Mouse (Mus musculus) cerebellum, adult 8-10 months (tissue): ENCODE measurements around the gene Ctps.
"Not testable (repeated sequence)": the region's sequence is repeated elsewhere in the genome, so short reads cannot be mapped to it uniquely, and the experiment has no call there.

Experiments used
- DNase-seq: peaks from one replicate; pipeline ENCODE4 v3.0.0; 2022

The Ctps gene

GRCm38 (mm10) chr4:120569486-120570437 lies at the start of gene Ctps:
Gene Ctps, minus strand, starts transcription at chr4:120570276.
- peak; percentile 96 for DNase-seq

DNA sequence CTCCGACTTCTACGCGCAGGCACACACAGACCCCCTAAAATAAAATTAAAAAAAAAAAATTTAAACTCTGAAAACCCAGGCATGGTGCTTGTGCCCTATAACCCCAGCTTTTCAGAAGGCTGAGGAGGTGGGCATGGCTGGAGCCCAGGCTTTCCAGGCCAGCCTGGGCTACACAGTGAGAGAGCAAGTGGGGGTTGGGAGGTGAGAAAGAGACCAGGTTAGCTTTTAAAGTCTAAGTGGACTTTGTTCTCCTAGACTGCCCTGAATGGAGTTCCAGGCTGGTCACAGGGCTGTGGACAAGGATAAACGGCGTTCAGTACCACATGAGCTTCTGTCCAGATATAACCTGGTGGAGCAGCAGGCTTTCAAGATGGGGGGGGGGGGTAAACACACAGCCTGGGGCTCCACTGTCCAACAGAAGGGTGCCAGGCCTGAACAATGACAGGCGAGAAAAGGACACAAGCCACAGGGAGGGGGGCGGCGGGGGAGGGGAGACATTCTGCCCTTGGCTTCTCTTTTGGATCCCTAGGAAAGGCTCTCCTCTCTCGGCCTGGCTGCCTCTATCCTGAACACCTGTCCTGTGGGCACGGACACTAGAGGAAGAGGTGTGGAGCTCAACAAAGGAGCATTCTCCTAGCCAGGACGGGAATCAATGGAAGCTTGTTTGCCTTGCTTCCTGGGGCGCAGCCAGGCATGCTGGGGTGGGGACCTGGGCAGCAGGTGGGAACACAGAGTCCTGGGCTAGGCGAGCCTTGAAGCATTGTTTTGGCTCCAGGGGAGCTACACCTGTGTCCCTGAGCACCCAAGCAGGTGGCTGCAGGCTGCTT lies 46.3 kb upstream of the Ctps start:
- DNase-seq: peak; percentile 66

DNA sequence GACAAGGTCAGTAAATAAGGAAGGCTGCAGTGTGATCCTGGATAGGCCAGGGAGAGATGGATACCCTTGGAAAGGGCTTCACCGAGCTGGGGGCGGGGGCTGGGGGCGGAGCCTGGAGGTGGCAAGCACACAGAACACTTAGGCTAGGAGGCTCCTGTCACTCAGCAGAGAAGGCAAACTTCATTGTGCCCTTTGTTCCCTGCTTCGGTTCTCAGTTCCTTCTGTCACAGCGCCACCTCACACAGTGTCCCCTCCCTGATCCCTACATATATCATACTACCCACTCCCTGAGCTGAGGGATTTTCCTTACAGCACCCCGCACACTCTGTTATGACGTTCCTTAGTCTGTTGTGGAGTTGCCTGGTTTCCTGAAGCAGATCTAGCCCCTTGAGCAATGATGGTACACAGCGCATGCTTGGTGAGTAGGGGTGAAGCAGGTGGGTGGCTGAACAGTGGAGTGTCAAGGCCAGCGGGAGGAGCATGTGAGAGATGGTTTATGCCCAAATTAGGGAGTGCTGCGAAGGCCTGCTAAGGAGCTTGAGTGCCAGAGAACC lies 45.5 kb upstream of the Ctps start:
- DNase-seq: peak; percentile 54

DNA sequence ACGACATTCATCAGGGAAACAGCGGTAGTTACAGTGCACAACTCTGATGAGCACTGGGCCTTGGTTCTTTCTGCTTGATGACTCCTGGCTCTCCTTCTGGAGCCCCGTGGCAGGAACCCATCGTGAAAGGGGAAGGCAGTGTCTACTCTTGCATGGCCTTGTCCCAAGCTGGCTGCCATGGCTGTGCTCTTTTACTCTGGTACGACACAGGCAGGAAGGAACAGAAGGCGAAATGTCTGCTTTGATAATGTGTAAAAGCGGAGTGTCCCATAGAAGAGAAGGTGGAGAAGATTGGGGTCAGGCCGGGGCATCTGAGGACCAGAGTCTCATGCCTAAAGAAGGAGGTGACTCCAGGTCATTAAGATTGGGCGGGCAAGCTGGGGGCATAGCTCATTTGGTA lies 44.6 kb upstream of the Ctps start:
- no peak for DNase-seq

DNA sequence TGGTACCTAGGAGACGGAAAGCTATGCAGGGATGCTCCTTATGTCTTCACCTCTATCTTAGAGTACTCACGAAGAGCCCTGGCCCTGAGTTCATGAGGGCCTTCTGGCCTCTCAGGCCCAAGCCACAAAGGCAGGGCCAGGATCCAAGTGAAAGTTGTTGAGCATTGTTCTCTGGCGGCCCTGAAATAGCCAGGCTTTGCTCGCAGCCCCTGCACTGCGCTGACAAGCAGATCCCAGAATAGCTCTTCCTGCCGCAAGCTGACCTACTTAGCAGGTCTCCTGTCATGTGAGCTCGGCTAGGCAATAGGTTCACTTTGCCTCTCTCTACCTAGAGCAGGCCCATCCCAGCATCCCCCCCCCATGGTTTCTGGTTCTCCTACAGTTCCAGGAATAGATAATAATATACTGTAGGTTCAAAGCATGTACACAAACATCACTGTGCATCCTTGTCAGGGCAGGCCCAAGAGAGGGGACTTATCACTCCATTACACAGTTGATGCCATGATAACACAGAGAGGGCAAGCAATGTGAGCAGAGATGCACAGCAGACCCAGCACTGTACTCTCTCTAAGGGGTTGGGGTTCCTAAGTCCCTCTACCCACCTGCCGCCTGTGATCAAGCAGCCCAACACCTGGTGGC lies 43.7 kb upstream of the Ctps start:
- DNase-seq: peak; percentile 88

GRCm38 (mm10) chr4:120612304-120613080 lies 42.4 kb upstream of the Ctps start:
- peak; percentile 57 for DNase-seq

GRCm38 (mm10) chr4:120611005-120611404 lies 40.9 kb upstream of the Ctps start:
- DNase-seq: no peak

DNA sequence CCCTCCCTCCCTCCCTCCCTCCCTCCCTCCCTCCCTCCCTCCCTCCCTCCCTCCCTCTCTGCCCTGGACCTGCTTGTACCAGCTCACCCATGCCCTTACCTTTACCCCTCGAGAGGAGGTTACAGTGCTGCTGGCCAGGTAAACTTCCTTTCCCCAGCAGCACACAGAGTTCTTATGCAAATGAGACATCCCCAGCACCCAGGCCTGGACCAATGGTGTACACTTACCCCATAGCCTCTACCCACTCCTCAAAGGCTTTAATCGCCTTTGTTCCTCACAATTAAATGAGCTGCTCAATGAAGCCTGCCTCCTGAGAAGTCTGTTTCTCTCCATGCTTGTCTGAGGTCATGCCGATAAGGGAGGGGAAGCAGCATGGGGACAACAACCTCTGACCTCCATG lies 36.9 kb upstream of the Ctps start:
- no peak for DNase-seq

DNA sequence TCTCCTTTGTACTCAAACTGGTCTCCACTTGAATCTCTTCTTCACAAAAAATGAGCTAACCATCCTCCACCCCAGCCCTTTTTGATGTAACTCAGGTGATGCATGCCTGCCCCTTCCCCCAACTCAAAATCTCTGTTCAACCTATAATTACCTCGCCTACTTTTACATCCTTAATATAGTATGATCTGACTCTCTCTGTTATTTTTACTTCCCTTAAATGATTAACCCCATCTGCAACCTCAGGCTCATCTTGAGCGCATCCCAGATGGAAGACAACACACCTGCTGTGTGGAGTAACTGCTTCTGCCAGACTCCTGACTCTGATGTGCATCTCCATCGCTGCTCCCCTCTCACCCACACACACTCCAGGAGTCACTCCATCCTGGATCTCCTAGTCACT lies 32.6 kb upstream of the Ctps start:
- DNase-seq: no peak

- no peak for DNase-seq
These were observed 31.7 kb upstream of the Ctps start for GRCm38 (mm10) chr4:120601774-120602173.

GRCm38 (mm10) chr4:120598922-120599321 lies 28.8 kb upstream of the Ctps start:
- no peak for DNase-seq

- not testable (repeated sequence) for DNase-seq
These were observed 26.1 kb upstream of the Ctps start for GRCm38 (mm10) chr4:120596210-120596609.

GRCm38 (mm10) chr4:120590973-120591372 lies 20.9 kb upstream of the Ctps start:
- DNase-seq: no peak

- peak; percentile 76 for DNase-seq
These were observed 19.8 kb upstream of the Ctps start for GRCm38 (mm10) chr4:120589815-120590422.

DNA sequence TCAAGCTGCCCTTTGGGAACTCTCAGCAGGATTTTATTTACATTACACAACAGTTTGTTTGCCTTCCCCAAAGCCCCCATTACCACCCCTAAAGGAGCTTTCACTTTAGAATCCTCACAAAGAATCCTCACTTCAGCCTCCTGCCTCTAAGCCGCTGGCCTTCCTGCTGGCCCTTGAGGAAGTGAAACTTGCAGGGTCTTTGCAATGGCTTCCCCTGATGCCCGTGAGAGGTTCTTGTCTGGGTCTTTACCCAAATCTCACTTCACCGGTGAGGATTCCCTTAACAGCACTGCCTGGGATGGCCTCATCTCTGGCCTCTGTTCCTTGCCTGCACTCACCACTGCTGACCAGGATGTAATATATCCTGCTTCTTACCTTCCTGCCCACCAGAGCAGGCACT lies 19.0 kb upstream of the Ctps start:
- DNase-seq: no peak

DNA sequence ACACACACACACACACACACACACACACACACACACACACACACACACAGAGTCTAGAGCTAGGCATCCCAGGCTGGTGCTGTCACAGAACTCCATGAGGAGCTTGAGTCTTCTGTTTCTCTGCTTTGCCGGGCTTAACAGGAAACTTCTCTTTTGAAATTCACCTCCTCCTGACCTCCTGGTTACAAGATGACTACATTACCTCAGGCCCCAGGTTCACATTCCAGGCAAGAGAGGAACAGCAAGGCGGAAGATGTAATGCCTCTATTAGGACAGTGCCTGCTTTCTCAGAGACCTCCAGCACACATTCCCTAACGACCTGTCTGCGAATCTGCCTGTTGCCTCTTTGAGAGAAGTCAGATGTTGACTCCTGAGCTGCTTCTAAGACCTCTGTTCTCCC lies 18.4 kb upstream of the Ctps start, which contains the start of gene Gm8439:
Gene Gm8439 (plus strand): TSS at position 301 of the 400 bp plus-strand sequence.
- DNase-seq: no peak

DNA sequence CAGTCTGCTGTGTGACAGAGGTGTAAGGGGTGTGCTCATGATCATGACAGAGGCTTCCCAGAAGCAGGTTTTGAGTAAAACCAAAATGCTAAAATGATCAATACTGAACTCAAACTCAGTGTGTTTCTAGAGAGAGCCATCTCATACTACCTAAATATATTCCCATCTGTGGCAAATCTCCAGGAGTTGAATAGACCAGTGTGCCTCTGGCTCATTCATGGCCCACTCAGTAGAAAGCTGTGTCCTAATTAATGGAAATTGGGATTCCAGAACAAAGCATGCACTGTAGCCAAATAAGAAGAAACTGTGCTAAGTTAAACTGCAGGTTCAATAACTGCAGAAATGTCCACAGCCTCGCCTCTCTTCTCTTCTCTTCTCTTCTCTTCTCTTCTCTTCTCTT lies 16.9 kb upstream of the Ctps start:
- DNase-seq: no peak

- DNase-seq: no peak
These were observed 11.6 kb upstream of the Ctps start for GRCm38 (mm10) chr4:120581711-120582110.

GRCm38 (mm10) chr4:120580894-120581293 lies 10.8 kb upstream of the Ctps start:
- DNase-seq: no peak

DNA sequence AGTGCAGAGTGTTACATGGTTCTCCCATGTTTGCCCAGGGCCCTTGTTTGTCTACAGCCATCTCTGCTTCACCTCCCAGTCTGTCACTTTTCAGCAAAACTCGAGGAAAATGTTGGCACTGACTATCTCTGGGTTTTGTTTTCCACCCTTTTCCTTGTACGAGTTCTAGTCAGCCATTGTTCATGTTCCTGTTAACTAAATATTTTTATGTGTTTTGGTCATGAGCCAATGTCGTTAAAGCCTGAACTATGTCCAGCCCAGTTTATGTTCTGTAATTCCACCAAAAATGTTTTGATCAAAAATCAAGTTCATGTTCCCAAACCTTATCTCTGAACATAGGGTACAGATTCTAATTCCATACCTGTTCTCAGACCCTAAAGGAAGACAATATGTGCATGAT lies 1.6 kb upstream of the Ctps start:
- DNase-seq: no peak

DNA sequence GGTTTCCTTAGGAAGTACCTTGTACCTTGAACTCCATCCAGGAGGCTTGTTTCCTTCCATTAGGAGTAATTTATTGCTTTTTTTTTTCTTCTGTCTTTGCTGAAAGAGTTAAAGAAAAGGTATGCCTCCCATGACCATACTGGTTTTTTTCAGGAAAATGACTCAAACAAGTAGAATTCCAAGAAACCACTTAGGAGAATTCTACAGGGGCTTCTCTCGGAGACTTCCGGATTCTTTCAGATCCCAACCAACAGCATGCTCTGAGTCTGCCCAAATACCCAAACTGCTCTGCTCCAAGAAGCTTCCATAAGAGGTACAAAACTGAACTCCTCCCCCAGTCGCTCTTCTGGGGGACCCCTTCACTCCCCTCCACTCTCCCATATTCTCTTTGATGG lies 991 bp upstream of the Ctps start:
- no peak for DNase-seq
